Mouse (Mus musculus) Patski (cell line): ENCODE results near the gene Pga5. TPM values are rescaled to one million over a fixed set of nuclear protein-coding genes. Genes with fewer than 3 reads are reported as not detected.

Source experiments
- ATAC-seq: fragments of 100-300 bp; one replicate; pipeline ENCODE4 v1.8.0; 2021
- CTCF ChIA-PET: fragments of 350-600 bp; sonication (Branson Sonifier 250); formaldehyde crosslinking; loops from one replicate; lab custom pipeline; 2022; ENCODE audit warnings: inconsistent platforms; lab: Charles Lee
- POLR2A ChIA-PET: fragments of 350-600 bp; sonication (Branson Sonifier 250); formaldehyde crosslinking; loops from one replicate; lab custom pipeline; 2022; ENCODE audit warnings: antibody characterized with exemption, inconsistent platforms; lab: Charles Lee
- DNase-seq: peaks from one replicate; pipeline ENCODE4 v3.0.0-alpha.2; 2011; ENCODE audit warnings: low read depth, low spot score
- H3K27me3 ChIP-seq: fragments of 371-371 bp; one replicate; pipeline ENCODE4 v1.5.1; 2021
- CTCF ChIP-seq: fragments of 100-300 bp; IDR thresholded peaks from one replicate; pipeline ENCODE4 v1.5.1; 2021
- in situ Hi-C: fragments of 300-500 bp; cut with MboI; formaldehyde crosslinking; loops from 3 replicates; pipeline ENCODE4 v1.11.1; 2018; ENCODE audit warnings: low pct_unique_long_range_greater_than_20kb, mixed read lengths
- polyA plus RNA-seq: library from polyadenylated mRNA; unstranded; gene quantifications from one replicate; pipeline ENCODE4 v1.2.3, GENCODE M21; 2021

Pga5 gene
- polyA plus RNA-seq, 1 experiment from 2014 or later = 0.06 TPM

- DNase-seq (no peak), ATAC-seq (no peak)
- ChIA-PET POLR2A (interaction anchor here (1.2 to 3.2 kb wide), 3 partner anchors 17 to 168 kb away, joined by 4 to 12 read pairs (median 6); partner anchors contain the start of gene Pga5), CTCF (interaction anchor here (0.8 to 9.5 kb wide), 6 partner anchors 12 to 116 kb away, joined by 3 to 229 read pairs (median 10); partner anchors contain the start of genes Pga5 and Vps37c)
- TF ChIP-seq CTCF = no peak
- in situ Hi-C loops = no loop called here
- no peaks in the 10 kb centered on the region for H3K27me3 ChIP-seq
Measured at GRCm38 (mm10) chr19:10707881-10708280, 30.0 kb upstream of the Pga5 start.

- ATAC-seq = no peak
- in situ Hi-C loops = no loop called here
- DNase-seq = no peak
- CTCF ChIA-PET = interaction anchor here (0.8 to 9.5 kb wide), 4 partner anchors 11 to 40 kb away, joined by 3 to 229 read pairs (median 21); partner anchors contain the start of genes Pga5 and Vps37c
- TF ChIP-seq CTCF = no peak
- H3K27me3 ChIP-seq = no peaks in the 10 kb centered on the region
- POLR2A ChIA-PET = interaction anchor here (1.2 to 3.2 kb wide), 3 partner anchors 16 to 29 kb away, joined by 4 to 12 read pairs (median 6); partner anchors contain the start of gene Pga5
Measured at GRCm38 (mm10) chr19:10707087-10707875, 29.4 kb upstream of the Pga5 start.

- TF ChIP-seq CTCF = no peak
- in situ Hi-C loops = no loop called here
- ChIA-PET POLR2A (no interaction called here), CTCF (interaction anchor here (1.1 to 1.3 kb wide), 2 partner anchors 24 to 101 kb away, joined by 3 read pairs; no protein-coding TSS in a partner anchor)
- ATAC-seq = no peak
- no peak for DNase-seq
- no peaks in the 10 kb centered on the region for H3K27me3 ChIP-seq
Measured at GRCm38 (mm10) chr19:10703470-10703869, 25.6 kb upstream of the Pga5 start.

- TF ChIP-seq CTCF = no peak
- no peaks in the 10 kb centered on the region for H3K27me3 ChIP-seq
- POLR2A ChIA-PET = no interaction called here
- in situ Hi-C loops = no loop called here
- ATAC-seq (no peak), DNase-seq (no peak)
- CTCF ChIA-PET = interaction anchor here (1.1 kb wide), 1 partner anchor 100 kb away, joined by 3 read pairs; no protein-coding TSS in a partner anchor
Measured at GRCm38 (mm10) chr19:10702125-10702524, 24.3 kb upstream of the Pga5 start.

GRCm38 (mm10) chr19:10701013-10701726, 23.3 kb upstream of the Pga5 start:
- ChIA-PET CTCF (interaction anchor here (1.8 kb wide), 1 partner anchor 8 kb away, joined by 7 read pairs; no protein-coding TSS in a partner anchor), POLR2A (interaction anchor here (2.1 kb wide), 1 partner anchor 9 kb away, joined by 5 read pairs; no protein-coding TSS in a partner anchor)
- in situ Hi-C loops = no loop called here
- ATAC-seq = peak; percentile 23
- TF ChIP-seq CTCF = no peak
- no peak for DNase-seq
- H3K27me3 ChIP-seq = no peaks in the 10 kb centered on the region

GRCm38 (mm10) chr19:10699851-10700250, 22.0 kb upstream of the Pga5 start:
- H3K27me3 ChIP-seq = no peaks in the 10 kb centered on the region
- ChIA-PET POLR2A (interaction anchor here (1.0 to 2.1 kb wide), 2 partner anchors 8 to 16 kb away, joined by 3 to 5 read pairs; no protein-coding TSS in a partner anchor), CTCF (interaction anchor here (1.8 kb wide), 1 partner anchor 9 kb away, joined by 7 read pairs; no protein-coding TSS in a partner anchor)
- no peak for TF ChIP-seq CTCF
- in situ Hi-C loops = no loop called here
- DNase-seq (no peak), ATAC-seq (no peak)

- in situ Hi-C loops = no loop called here
- ATAC-seq = no peak
- CTCF ChIA-PET = interaction anchor here (5.2 kb wide), 1 partner anchor 10 kb away, joined by 26 read pairs; no protein-coding TSS in a partner anchor
- DNase-seq = no peak
- TF ChIP-seq CTCF = no peak
- no peaks in the 10 kb centered on the region for H3K27me3 ChIP-seq
- POLR2A ChIA-PET = interaction anchor here (0.9 kb wide), 1 partner anchor 10 kb away, joined by 4 read pairs; no protein-coding TSS in a partner anchor
Measured at GRCm38 (mm10) chr19:10698131-10698991, 20.5 kb upstream of the Pga5 start.

GRCm38 (mm10) chr19:10695801-10696200, 17.9 kb upstream of the Pga5 start:
- TF ChIP-seq CTCF = no peak
- in situ Hi-C loops = no loop called here
- ChIA-PET POLR2A (no interaction called here), CTCF (interaction anchor here (1.3 to 5.2 kb wide), 2 partner anchors 9 to 13 kb away, joined by 7 to 26 read pairs; no protein-coding TSS in a partner anchor)
- ATAC-seq = no peak
- DNase-seq = no peak
- no peaks in the 10 kb centered on the region for H3K27me3 ChIP-seq

GRCm38 (mm10) chr19:10693926-10694682, 16.2 kb upstream of the Pga5 start:
- ATAC-seq = no peak
- DNase-seq = no peak
- TF ChIP-seq CTCF = no peak
- ChIA-PET CTCF (interaction anchor here (1.0 to 5.2 kb wide), 2 partner anchors 11 to 14 kb away, joined by 3 to 26 read pairs; no protein-coding TSS in a partner anchor), POLR2A (no interaction called here)
- no peaks in the 10 kb centered on the region for H3K27me3 ChIP-seq
- in situ Hi-C loops = no loop called here
